Mouse (Mus musculus) erythroblast, embryonic 14.5 days (primary cell): ENCODE data around the gene Drg1.
"Not testable (repeated sequence)": the region's sequence is repeated elsewhere in the genome, so short reads cannot be mapped to it uniquely, and the experiment has no call there.

Source experiments
- GATA1 ChIP-seq: IDR thresholded peaks from 2 replicates; pipeline ENCODE4 v1.6.1; 2012; ENCODE audit warnings: low read length, inconsistent platforms, mixed read lengths
- TAL1 ChIP-seq: IDR thresholded peaks from 3 replicates; pipeline ENCODE4 v1.6.1; 2012; ENCODE audit warnings: low read length, inconsistent platforms, mixed read lengths

DNA sequence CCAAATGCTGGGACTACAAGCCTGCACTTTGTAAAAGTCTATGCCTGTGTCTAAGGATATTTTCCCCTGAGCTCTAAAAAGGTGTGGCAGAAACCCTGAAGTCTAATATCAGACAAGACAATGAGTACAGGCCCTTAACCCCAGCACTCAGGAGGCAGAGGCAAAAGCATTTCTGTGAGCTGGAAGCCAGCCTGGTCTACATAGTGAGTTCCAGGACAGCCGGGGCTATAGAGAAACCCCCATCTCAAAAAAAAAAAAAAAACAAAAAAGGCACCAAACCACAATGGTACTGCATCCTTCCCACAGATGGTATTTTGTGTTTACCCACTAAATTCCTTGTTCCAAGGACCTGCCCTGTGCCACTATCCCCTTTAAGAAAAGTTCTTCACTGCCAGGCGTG is 127.9 kb downstream of the Drg1 start:
- not testable (repeated sequence) for TF ChIP-seq TAL1, GATA1
